Mouse (Mus musculus): ENCODE measurements around the gene Plaa. TPM values are rescaled to one million over a fixed set of nuclear protein-coding genes. Genes with fewer than 3 reads are reported as not detected.
A peak's percentile ranks its signal among the peaks of the same experiment; 100 is the strongest.
"Not testable (repeated sequence)": the region's sequence is repeated elsewhere in the genome, so short reads cannot be mapped to it uniquely, and the experiment has no call there.

Gene Plaa
- polyA plus RNA-seq (2011; ENCODE audit: insufficient read depth, insufficient read length, low replicate concordance, missing spikeins) = 23.6 and 29.6 TPM in 2 replicates

GRCm38 (mm10) chr4:94603031-94603629, at the start of gene Plaa:
Gene Plaa (minus strand): TSS chr4:94603244.
- peak within 1 kb of the TSS; percentile 84 for H3K27ac ChIP-seq (ENCODE audit: control insufficient read depth, insufficient read depth, low read depth, low read length, poor library complexity)
- H3K4me1 ChIP-seq (ENCODE audit: control insufficient read depth, insufficient read depth, low read length) = no peaks in the 10 kb centered on the region
- peak within 1 kb of the TSS; percentile 93 for H3K4me3 ChIP-seq (replicated peaks; ENCODE audit: control insufficient read depth, low read depth, low read length)
- TF ChIP-seq CTCF (IDR thresholded peaks at IDR 0.05; ENCODE audit: control insufficient read depth, insufficient read depth, low read length) = no peak
- TF ChIP-seq POLR2A (IDR thresholded peaks at IDR 0.05; ENCODE audit: borderline replicate concordance, control insufficient read depth, low read depth, low read length) = peak; percentile 43; the same call in 1 of the 2 replicates
- under 1% methylated on average over 61 of the region's 61 CpGs for WGBS

DNA sequence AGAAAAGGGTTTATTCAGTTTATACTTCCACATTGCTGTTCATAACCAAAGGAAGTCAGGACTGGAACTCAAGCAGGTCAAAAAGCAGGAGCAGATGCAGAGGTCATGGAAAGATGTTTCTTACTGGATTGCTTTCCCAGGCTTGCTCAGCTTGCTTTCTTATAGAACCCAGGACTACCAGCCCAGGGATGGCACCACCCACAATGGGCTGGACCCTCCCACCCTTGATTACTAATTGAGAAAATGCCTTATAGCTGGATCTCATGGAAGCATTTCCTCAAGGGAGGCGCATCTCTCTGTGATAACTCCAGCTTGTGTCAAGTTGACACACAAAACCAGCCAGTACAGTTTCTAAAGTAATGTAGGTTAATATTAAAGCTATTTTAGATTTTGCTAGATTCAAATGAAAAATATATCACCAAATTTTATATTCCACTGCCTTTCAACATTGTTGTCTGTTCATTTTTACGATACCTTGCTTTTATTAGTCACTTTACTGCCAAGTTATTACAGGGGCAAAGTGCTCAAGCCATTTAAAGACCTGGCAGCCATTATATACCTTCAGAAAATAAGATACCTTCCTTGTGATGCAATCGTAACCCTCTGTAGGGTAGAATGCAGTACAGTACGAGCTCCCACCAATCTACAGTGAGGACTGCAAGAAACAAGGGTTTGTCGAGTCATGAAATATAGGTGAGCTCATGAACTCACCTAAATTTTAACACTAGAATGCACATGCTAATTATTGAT, 47.6 kb upstream of the Plaa start:
- H3K27ac ChIP-seq (ENCODE audit: control insufficient read depth, insufficient read depth, low read depth, low read length, poor library complexity); H3K4me1 ChIP-seq (ENCODE audit: control insufficient read depth, insufficient read depth, low read length); H3K4me3 ChIP-seq (replicated peaks; ENCODE audit: control insufficient read depth, low read depth, low read length): not testable (repeated sequence)
- WGBS = 76% methylated on average over 5 of the region's 5 CpGs

- Histone ChIP-seq H3K27ac (ENCODE audit: control insufficient read depth, insufficient read depth, low read depth, low read length, poor library complexity) (no peak within 1 kb of the TSS), H3K4me1 (ENCODE audit: control insufficient read depth, insufficient read depth, low read length) (no peaks in the 10 kb centered on the region), H3K4me3 (replicated peaks; ENCODE audit: control insufficient read depth, low read depth, low read length) (no peak within 1 kb of the TSS)
- TF ChIP-seq POLR2A (IDR thresholded peaks at IDR 0.05; ENCODE audit: borderline replicate concordance, control insufficient read depth, low read depth, low read length) (no peak), CTCF (IDR thresholded peaks at IDR 0.05; ENCODE audit: control insufficient read depth, insufficient read depth, low read length) (no peak)
- 81% methylated on average over 3 of the region's 3 CpGs for WGBS
Observed at GRCm38 (mm10) chr4:94649920-94650319, 46.9 kb upstream of the Plaa start, which contains the start of gene Lrrc19. Gene Lrrc19 (minus strand): TSS chr4:94650144.

DNA sequence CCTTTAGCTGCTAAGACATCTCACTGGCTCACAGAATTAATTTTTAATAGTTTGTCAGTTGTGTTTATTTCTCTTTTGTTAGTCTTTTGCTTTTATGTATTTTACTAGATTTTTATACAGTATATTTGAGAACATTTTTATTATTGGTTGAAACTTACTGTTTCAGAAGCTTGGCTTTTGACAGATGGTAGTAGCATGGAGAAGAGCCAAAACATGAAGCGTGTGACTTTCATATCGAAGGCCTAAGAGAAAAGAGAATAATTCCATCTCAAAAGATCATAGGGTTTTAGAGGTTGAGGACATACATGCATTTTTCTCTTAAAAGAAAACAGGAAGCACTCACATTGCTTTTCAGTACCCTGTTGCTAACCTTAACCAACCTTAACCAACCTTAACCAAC, 40.1 kb upstream of the Plaa start:
- H3K4me1 ChIP-seq (ENCODE audit: control insufficient read depth, insufficient read depth, low read length) = no peaks in the 10 kb centered on the region
- no peak overlapping the region for H3K4me3 ChIP-seq (replicated peaks; ENCODE audit: control insufficient read depth, low read depth, low read length)
- TF ChIP-seq CTCF (IDR thresholded peaks at IDR 0.05; ENCODE audit: control insufficient read depth, insufficient read depth, low read length) (no peak), POLR2A (IDR thresholded peaks at IDR 0.05; ENCODE audit: borderline replicate concordance, control insufficient read depth, low read depth, low read length) (no peak)
- no peak overlapping the region for H3K27ac ChIP-seq (ENCODE audit: control insufficient read depth, insufficient read depth, low read depth, low read length, poor library complexity)
- WGBS = 87% methylated on average over 2 of the region's 2 CpGs

DNA sequence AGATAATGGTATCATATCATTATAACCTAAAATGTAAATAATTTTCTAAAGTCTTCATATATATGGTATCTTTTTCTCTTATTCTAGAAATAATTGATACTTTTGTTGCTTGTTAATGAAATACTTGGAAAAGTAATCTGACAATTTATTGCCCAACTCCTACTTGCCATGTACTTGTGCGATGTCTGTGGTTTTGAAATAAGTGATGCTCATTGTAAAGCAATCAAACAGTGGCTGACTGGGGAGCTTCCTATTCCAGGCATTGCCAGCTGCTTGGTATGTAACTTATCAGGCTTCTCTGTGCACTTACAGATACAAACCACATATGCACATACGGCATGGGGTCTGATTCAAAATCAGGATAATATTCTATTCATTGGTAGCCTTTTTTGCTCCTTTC, 17.0 kb upstream of the Plaa start:
- 52% methylated on average over 2 of the region's 2 CpGs for WGBS
- TF ChIP-seq CTCF (IDR thresholded peaks at IDR 0.05; ENCODE audit: control insufficient read depth, insufficient read depth, low read length) (no peak), POLR2A (IDR thresholded peaks at IDR 0.05; ENCODE audit: borderline replicate concordance, control insufficient read depth, low read depth, low read length) (no peak)
- no peaks in the 10 kb centered on the region for H3K4me1 ChIP-seq (ENCODE audit: control insufficient read depth, insufficient read depth, low read length)
- no peak overlapping the region for H3K27ac ChIP-seq (ENCODE audit: control insufficient read depth, insufficient read depth, low read depth, low read length, poor library complexity)
- H3K4me3 ChIP-seq (replicated peaks; ENCODE audit: control insufficient read depth, low read depth, low read length) = no peak overlapping the region

- WGBS = 1% methylated on average over 18 of the region's 18 CpGs
- Histone ChIP-seq H3K4me1 (ENCODE audit: control insufficient read depth, insufficient read depth, low read length) (no peaks in the 10 kb centered on the region), H3K27ac (ENCODE audit: control insufficient read depth, insufficient read depth, low read depth, low read length, poor library complexity) (no peak overlapping the region), H3K4me3 (replicated peaks; ENCODE audit: control insufficient read depth, low read depth, low read length) (peak overlapping the region; percentile 87)
- TF ChIP-seq POLR2A (IDR thresholded peaks at IDR 0.05; ENCODE audit: borderline replicate concordance, control insufficient read depth, low read depth, low read length) (no peak), CTCF (IDR thresholded peaks at IDR 0.05; ENCODE audit: control insufficient read depth, insufficient read depth, low read length) (no peak)
Observed at GRCm38 (mm10) chr4:94614627-94615006, 11.6 kb upstream of the Plaa start.

DNA sequence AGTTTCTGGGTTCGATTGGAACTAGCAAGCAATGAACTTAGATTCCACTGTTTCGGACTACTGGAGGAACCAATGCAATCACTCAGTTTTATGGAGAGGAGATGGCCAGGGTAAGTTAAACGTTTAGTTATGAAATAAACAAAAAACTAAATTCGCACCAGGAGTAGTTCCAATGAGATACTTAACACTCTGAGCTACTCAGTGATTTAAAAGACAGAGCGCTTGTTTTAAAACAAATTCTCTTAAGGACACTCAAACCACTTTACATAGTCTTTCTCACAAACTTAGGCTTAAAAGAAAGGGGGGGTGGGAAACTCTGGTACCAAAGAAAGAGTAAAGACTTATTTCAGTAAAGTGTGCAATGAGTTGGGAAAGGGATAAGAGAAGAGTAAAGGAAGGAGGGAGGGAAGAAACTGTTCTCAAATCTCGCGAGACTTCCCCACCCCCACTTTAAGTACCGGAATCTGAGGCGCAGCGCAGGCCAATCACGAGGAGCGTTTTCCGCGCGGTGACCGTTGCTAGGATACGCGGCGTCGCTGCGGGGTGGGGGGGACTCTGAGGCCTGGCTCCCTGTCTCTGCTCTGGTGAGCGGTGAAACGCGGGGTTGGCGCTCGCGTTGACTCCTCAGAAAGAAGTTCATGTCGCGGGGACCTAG, 11.1 kb upstream of the Plaa start, which contains the start of gene Ift74:
Gene Ift74 (plus strand): TSS at position 520 of the 655 bp plus-strand sequence.
- H3K27ac ChIP-seq (ENCODE audit: control insufficient read depth, insufficient read depth, low read depth, low read length, poor library complexity) = no peak within 1 kb of the TSS
- WGBS = 3% methylated on average over 29 of the region's 29 CpGs

DNA sequence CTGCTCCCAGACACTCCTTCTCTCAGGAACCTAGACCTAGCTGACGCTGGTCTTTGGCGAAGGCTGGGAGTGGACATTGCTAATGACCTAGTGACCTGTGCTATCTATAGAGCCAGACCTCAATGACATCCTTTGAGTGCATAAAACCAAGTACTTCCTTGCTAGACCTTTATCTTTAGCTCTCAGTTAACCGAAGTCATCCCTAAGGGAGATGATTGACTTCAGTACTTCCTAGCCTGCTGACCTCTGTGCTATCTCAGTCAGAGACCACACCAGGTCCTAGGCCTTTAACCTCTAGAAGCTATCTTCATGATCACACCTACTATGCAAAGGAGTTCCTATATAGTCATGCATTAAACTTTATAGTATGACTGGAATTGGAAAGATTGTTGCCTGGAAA, 7.3 kb upstream of the Plaa start:
- Histone ChIP-seq H3K4me1 (ENCODE audit: control insufficient read depth, insufficient read depth, low read length) (no peaks in the 10 kb centered on the region), H3K27ac (ENCODE audit: control insufficient read depth, insufficient read depth, low read depth, low read length, poor library complexity) (no peak overlapping the region), H3K4me3 (replicated peaks; ENCODE audit: control insufficient read depth, low read depth, low read length) (no peak overlapping the region)
- WGBS = 42% methylated on average over 3 of the region's 3 CpGs
- TF ChIP-seq CTCF (IDR thresholded peaks at IDR 0.05; ENCODE audit: control insufficient read depth, insufficient read depth, low read length) = no peak
- no peak for TF ChIP-seq POLR2A (IDR thresholded peaks at IDR 0.05; ENCODE audit: borderline replicate concordance, control insufficient read depth, low read depth, low read length)

More for the DNA sequence above, 11.1 kb upstream of the Plaa start, which contains the start of gene Ift74:
- no peaks in the 10 kb centered on the region for H3K4me1 ChIP-seq (ENCODE audit: control insufficient read depth, insufficient read depth, low read length)
- TF ChIP-seq POLR2A (IDR thresholded peaks at IDR 0.05; ENCODE audit: borderline replicate concordance, control insufficient read depth, low read depth, low read length) (peak; percentile 35; the same call in 1 of the 2 replicates), CTCF (IDR thresholded peaks at IDR 0.05; ENCODE audit: control insufficient read depth, insufficient read depth, low read length) (no peak)
- H3K4me3 ChIP-seq (replicated peaks; ENCODE audit: control insufficient read depth, low read depth, low read length) = peak within 1 kb of the TSS; percentile 87

Data from bone marrow, adult 2 months (tissue).